Comparison of ENCODE assay signal across 8 mouse cellular contexts in genomic region chr11:55469048-55469843, GRCm38 (mm10). TPM values are rescaled to one million over a fixed set of nuclear protein-coding genes. Genes with fewer than 3 reads are reported as not detected.
DNase-seq lines count a peak whose midpoint lies in the region; ATAC-seq lines count a peak whose summit lies in the region.

G3bp1 (plus strand) TSS chr11:55469685.

- DNase-seq in adrenal gland, adult (ENCODE audit: inconsistent age in 2 of 2, low spot score in 1 of 2), result peak; percentile 100
- peak; percentile 99 for DNase-seq in embryo, embryonic 10.5 days (ENCODE audit: low spot score)
- DNase-seq in gastrocnemius, postnatal 14 days, result peak; percentile 99
- peak; percentile 100 for DNase-seq in left cerebral cortex, postnatal 10 days (ENCODE audit: extremely low spot score in 1 of 2, low spot score in 2 of 2)
- peak; percentile 100 for DNase-seq in right cerebral cortex, postnatal 25 days
- peak; percentile 99 to 100 for DNase-seq in urinary bladder, postnatal 4 days (ENCODE audit: low spot score in 2 of 2)

- intact Hi-C loops in gastrocnemius, postnatal 14 days (cut with DNase I; ENCODE audit: low total_unique reads), result no loop called here
- intact Hi-C loops in left cerebral cortex, postnatal 10 days (cut with DNase I), result no loop called here

- ATAC-seq in inflammation-experienced regulatory T-cells, adult 6 months, result peak; percentile 91
- peak; percentile 94 for ATAC-seq in megakaryocyte-erythroid progenitor cell, adult 5-6 weeks (replicated peaks; ENCODE audit: low FRiP score, low TSS enrichment, poor library complexity, severe bottlenecking)

RNA-seq across cellular contexts. Expression of gene G3bp1, which starts in this region (rescaled TPM):
- total RNA-seq in gastrocnemius, postnatal 14 days (2021), result 10 to 100 TPM; 54.8 to 64.9 TPM
- polyA plus RNA-seq in inflammation-experienced regulatory T-cells, adult 6 months (2017; shearing (Covaris generic)), result 10 to 100 TPM; 63.4 to 72.4 (median 65.1) TPM
- 10 to 100 TPM; 41.5 to 41.6 TPM for total RNA-seq in left cerebral cortex, postnatal 10 days (2021)
- 102 and 106 TPM in 2 replicates for total RNA-seq in megakaryocyte-erythroid progenitor cell, adult 5-6 weeks (2014; fragmentation: Nextera tagmentation)
- total RNA-seq in megakaryocyte-erythroid progenitor cell, adult 5-6 weeks (2017), result 128 and 135 TPM in 2 replicates

Comparison
In these comparisons a context has a peak if more than half of its experiments do, and no peak if none do; other contexts are left out.
1. Peak in every context shown above with its lines: DNase-seq and ATAC-seq.